Mouse (Mus musculus): ENCODE results near the gene Fcnb. TPM values are rescaled to one million over a fixed set of nuclear protein-coding genes. Genes with fewer than 3 reads are reported as not detected.

Gene Fcnb
- polyA plus RNA-seq, 1 experiment from 2014 or later = 0.52 TPM

DNA sequence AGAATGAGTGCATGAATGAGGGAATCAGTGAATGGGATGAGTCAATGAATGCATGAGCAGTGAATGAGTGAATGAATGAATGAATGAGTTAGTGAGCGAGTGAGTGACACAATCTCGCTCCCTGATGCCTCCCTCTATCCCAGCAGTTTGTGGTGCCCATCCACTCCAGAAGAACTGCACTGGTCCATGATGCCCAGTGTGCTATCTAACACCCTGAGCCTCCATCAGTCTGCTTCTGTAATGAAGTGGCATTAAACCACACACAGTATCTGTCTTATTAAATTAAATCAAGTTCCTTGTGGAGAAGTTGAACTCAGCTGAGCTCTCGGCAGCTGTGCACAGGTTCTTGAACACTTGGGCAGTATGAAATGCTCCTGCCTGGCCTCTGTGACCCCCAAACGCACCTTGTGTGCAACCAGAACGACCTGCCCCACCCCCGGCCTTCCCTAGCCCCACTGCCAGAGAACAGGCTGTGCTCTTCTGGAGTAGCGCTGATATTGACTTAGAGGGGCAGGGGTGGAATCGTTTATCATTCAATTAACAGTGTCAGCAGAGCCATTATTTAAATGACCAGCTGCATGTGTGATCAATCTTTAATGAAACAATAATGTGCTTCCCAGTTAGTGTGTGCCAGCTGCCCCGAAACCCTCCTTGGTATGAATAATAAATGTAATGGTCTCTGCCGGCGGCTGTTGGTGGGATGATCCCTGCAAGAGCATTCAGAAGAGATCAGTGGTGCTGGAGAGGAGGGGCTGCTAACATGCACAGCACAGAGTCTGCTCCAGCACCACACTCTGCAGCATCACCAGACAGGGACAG lies 33.0 kb upstream of the Fcnb start:
- no peak overlapping the region for H3K9ac ChIP-seq (replicated peaks; ENCODE audit: low read length)
- WGBS = 54% methylated on average over 11 of the region's 11 CpGs
- DNase-seq (ENCODE audit: low spot score) = no peak
- no peaks in the 10 kb centered on the region for H3K9me3 ChIP-seq (replicated peaks; ENCODE audit: control insufficient read depth, low read length)
- no peak overlapping the region for H3K27ac ChIP-seq (replicated peaks; ENCODE audit: low read depth, low read length)
- H3K36me3 ChIP-seq (replicated peaks; ENCODE audit: control insufficient read depth, insufficient read depth, low read depth, low read length) = no peaks in the 10 kb centered on the region
- H3K4me2 ChIP-seq (ENCODE audit: low read depth, low read length) = no peak overlapping the region
- ATAC-seq (replicated peaks; ENCODE audit: insufficient number of reproducible peaks, low FRiP score, low TSS enrichment, low read depth) = no peak
- H3K4me1 ChIP-seq (ENCODE audit: control insufficient read depth, insufficient read depth, low read length) = no peaks in the 10 kb centered on the region
- no peaks in the 10 kb centered on the region for H3K27me3 ChIP-seq (ENCODE audit: control insufficient read depth, insufficient read depth, low read length)
- no peak overlapping the region for H3K4me3 ChIP-seq (ENCODE audit: low read depth, low read length)

DNA sequence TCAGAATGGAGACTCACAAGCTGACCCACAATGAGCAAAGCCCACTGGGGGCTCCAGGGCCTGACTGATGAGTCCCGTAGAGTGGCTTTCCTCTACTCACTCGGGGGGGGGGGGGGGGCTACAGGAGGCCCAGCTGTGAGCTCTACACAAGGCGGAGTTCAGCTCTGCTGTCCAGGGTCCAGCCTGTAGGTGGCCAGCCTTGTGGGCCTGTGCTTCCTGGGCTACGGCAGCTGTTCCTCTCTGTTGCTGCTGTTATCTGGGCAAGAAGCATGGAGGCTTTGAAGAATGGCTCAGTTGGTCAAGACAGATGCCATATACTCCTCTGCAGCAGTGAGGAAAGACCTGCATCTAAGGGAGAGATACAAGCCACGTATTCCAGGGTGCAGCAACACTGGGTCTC lies 24.1 kb upstream of the Fcnb start:
- H3K27me3 ChIP-seq (ENCODE audit: control insufficient read depth, insufficient read depth, low read length) = no peaks in the 10 kb centered on the region
- no peak overlapping the region for H3K9ac ChIP-seq (replicated peaks; ENCODE audit: low read length)
- H3K4me2 ChIP-seq (ENCODE audit: low read depth, low read length) = no peak overlapping the region
- no peak overlapping the region for H3K4me3 ChIP-seq (ENCODE audit: low read depth, low read length)
- ATAC-seq (replicated peaks; ENCODE audit: insufficient number of reproducible peaks, low FRiP score, low TSS enrichment, low read depth) (no peak), DNase-seq (ENCODE audit: low spot score) (no peak)
- no peaks in the 10 kb centered on the region for H3K9me3 ChIP-seq (replicated peaks; ENCODE audit: control insufficient read depth, low read length)
- H3K4me1 ChIP-seq (ENCODE audit: control insufficient read depth, insufficient read depth, low read length) = no peaks in the 10 kb centered on the region
- no peak overlapping the region for H3K27ac ChIP-seq (replicated peaks; ENCODE audit: low read depth, low read length)
- WGBS = 66% methylated on average over 4 of the region's 5 CpGs
- no peaks in the 10 kb centered on the region for H3K36me3 ChIP-seq (replicated peaks; ENCODE audit: control insufficient read depth, insufficient read depth, low read depth, low read length)

DNA sequence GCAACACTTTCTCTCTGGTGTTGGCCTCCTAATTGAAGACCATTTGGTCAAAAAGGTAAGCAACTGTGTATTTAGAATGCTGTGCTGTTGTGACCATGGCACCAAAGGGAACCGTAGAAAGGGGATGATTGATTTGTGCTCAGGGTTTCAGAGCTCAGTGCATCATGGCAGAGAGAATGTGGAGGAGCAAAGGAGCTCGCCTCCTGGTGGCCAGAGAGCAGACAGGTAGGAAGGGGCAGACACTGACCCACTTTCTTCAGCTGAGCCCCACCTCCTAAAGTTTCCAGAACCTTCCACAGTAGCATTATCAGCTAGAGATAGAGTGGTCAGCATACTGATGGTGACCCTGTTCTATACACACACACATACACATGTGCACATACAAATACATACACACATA lies 21.3 kb upstream of the Fcnb start:
- H3K4me3 ChIP-seq (ENCODE audit: low read depth, low read length) = no peak overlapping the region
- no peaks in the 10 kb centered on the region for H3K9me3 ChIP-seq (replicated peaks; ENCODE audit: control insufficient read depth, low read length)
- no peak for DNase-seq (ENCODE audit: low spot score)
- no peaks in the 10 kb centered on the region for H3K36me3 ChIP-seq (replicated peaks; ENCODE audit: control insufficient read depth, insufficient read depth, low read depth, low read length)
- H3K27ac ChIP-seq (replicated peaks; ENCODE audit: low read depth, low read length) = no peak overlapping the region
- no peaks in the 10 kb centered on the region for H3K27me3 ChIP-seq (ENCODE audit: control insufficient read depth, insufficient read depth, low read length)
- WGBS = 57% methylated on average over 2 of the region's 2 CpGs
- no peaks in the 10 kb centered on the region for H3K4me1 ChIP-seq (ENCODE audit: control insufficient read depth, insufficient read depth, low read length)
- ATAC-seq (replicated peaks; ENCODE audit: insufficient number of reproducible peaks, low FRiP score, low TSS enrichment, low read depth) = no peak
- no peak overlapping the region for H3K4me2 ChIP-seq (ENCODE audit: low read depth, low read length)
- H3K9ac ChIP-seq (replicated peaks; ENCODE audit: low read length) = no peak overlapping the region

DNA sequence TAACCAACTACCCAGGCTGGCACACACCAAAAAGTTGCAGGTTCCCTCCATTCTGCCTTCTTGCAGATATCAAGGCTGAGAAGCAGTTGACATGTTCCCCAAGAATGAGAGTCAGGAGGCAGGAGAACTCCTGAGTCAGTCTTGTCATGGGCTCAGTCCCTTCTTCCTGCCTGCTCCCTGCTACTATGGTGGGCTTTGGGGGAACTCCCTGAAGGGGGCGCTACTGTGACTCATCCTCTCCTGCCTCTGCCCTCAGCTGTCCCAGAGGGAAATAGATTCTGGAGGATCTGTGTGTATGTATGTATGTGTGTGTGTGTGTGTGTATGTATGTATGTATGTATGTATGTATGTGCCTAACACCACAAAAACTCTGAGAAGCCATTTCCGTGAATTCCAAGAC lies 19.0 kb upstream of the Fcnb start:
- DNase-seq (ENCODE audit: low spot score) = no peak
- H3K4me2 ChIP-seq (ENCODE audit: low read depth, low read length) = no peak overlapping the region
- H3K27ac ChIP-seq (replicated peaks; ENCODE audit: low read depth, low read length) = no peak overlapping the region
- no peaks in the 10 kb centered on the region for H3K4me1 ChIP-seq (ENCODE audit: control insufficient read depth, insufficient read depth, low read length)
- ATAC-seq (replicated peaks; ENCODE audit: insufficient number of reproducible peaks, low FRiP score, low TSS enrichment, low read depth) = no peak
- H3K4me3 ChIP-seq (ENCODE audit: low read depth, low read length) = no peak overlapping the region
- no peaks in the 10 kb centered on the region for H3K9me3 ChIP-seq (replicated peaks; ENCODE audit: control insufficient read depth, low read length)
- 63% methylated on average over 2 of the region's 2 CpGs for WGBS
- H3K9ac ChIP-seq (replicated peaks; ENCODE audit: low read length) = no peak overlapping the region
- H3K27me3 ChIP-seq (ENCODE audit: control insufficient read depth, insufficient read depth, low read length) = no peaks in the 10 kb centered on the region
- H3K36me3 ChIP-seq (replicated peaks; ENCODE audit: control insufficient read depth, insufficient read depth, low read depth, low read length) = no peaks in the 10 kb centered on the region

DNA sequence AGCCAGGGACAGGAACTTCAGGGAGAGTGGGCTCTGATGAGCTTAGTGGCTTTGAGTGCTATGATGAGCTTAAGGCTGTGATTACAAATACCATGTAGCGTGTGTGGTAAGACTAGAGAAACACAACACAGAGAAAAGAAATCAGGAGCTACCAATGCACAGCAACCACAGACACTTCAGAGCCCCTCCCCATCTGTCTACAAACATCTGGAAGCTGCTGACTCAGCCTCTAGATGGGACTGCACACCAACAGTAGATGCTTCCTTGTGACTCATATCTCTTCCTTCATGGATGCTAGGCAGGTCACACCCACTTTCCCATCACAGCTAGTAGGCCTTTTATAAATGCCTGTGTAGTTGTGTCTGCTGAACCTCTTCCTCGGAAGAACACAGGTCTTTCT lies 17.2 kb upstream of the Fcnb start:
- Histone ChIP-seq H3K9me3 (replicated peaks; ENCODE audit: control insufficient read depth, low read length) (no peaks in the 10 kb centered on the region), H3K9ac (replicated peaks; ENCODE audit: low read length) (no peak overlapping the region), H3K27ac (replicated peaks; ENCODE audit: low read depth, low read length) (no peak overlapping the region), H3K4me2 (ENCODE audit: low read depth, low read length) (no peak overlapping the region), H3K4me1 (ENCODE audit: control insufficient read depth, insufficient read depth, low read length) (no peaks in the 10 kb centered on the region), H3K36me3 (replicated peaks; ENCODE audit: control insufficient read depth, insufficient read depth, low read depth, low read length) (no peaks in the 10 kb centered on the region), H3K4me3 (ENCODE audit: low read depth, low read length) (no peak overlapping the region), H3K27me3 (ENCODE audit: control insufficient read depth, insufficient read depth, low read length) (no peaks in the 10 kb centered on the region)
- 95% methylated on average over 2 of the region's 2 CpGs for WGBS
- no peak for ATAC-seq (replicated peaks; ENCODE audit: insufficient number of reproducible peaks, low FRiP score, low TSS enrichment, low read depth)
- DNase-seq (ENCODE audit: low spot score) = no peak

DNA sequence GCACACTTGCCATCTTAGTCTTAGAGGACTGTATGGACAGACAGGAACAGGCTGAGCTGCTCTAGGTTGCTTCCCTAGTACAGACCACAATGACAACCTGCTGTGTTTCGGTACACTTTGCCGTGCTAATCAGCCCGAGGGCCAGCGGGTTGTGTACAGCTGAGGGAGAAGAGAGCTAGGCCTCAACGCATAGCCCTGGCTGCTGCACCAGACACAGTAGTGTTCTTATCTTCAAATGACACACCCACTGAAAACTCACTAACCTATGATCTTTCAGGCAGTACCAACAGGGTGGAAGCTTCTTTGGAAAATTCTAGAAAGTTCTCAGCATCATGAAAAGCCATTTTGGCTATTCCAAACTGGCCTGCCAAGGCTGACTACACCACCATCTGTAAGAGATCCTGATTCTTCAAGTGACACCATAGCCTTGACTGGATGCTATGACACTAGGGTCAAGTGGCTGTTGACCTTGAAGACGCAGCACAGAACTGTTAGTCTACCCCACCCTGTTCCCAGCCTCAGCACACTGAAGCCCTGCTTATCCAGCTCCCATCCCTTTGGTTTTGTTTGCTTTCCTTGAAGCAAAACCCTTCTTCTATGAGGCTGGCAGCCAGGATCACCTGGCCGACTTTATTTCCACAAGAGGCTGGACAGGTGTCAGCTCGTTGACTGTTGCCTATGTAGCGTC lies 16.3 kb upstream of the Fcnb start:
- no peaks in the 10 kb centered on the region for H3K9me3 ChIP-seq (replicated peaks; ENCODE audit: control insufficient read depth, low read length)
- DNase-seq (ENCODE audit: low spot score) = no peak
- WGBS = 74% methylated on average over 9 of the region's 9 CpGs
- no peak overlapping the region for H3K4me2 ChIP-seq (ENCODE audit: low read depth, low read length)
- no peaks in the 10 kb centered on the region for H3K27me3 ChIP-seq (ENCODE audit: control insufficient read depth, insufficient read depth, low read length)
- H3K4me1 ChIP-seq (ENCODE audit: control insufficient read depth, insufficient read depth, low read length) = no peaks in the 10 kb centered on the region
- no peak overlapping the region for H3K27ac ChIP-seq (replicated peaks; ENCODE audit: low read depth, low read length)
- H3K36me3 ChIP-seq (replicated peaks; ENCODE audit: control insufficient read depth, insufficient read depth, low read depth, low read length) = no peaks in the 10 kb centered on the region
- H3K9ac ChIP-seq (replicated peaks; ENCODE audit: low read length) = no peak overlapping the region
- no peak overlapping the region for H3K4me3 ChIP-seq (ENCODE audit: low read depth, low read length)
- ATAC-seq (replicated peaks; ENCODE audit: insufficient number of reproducible peaks, low FRiP score, low TSS enrichment, low read depth) = no peak

DNA sequence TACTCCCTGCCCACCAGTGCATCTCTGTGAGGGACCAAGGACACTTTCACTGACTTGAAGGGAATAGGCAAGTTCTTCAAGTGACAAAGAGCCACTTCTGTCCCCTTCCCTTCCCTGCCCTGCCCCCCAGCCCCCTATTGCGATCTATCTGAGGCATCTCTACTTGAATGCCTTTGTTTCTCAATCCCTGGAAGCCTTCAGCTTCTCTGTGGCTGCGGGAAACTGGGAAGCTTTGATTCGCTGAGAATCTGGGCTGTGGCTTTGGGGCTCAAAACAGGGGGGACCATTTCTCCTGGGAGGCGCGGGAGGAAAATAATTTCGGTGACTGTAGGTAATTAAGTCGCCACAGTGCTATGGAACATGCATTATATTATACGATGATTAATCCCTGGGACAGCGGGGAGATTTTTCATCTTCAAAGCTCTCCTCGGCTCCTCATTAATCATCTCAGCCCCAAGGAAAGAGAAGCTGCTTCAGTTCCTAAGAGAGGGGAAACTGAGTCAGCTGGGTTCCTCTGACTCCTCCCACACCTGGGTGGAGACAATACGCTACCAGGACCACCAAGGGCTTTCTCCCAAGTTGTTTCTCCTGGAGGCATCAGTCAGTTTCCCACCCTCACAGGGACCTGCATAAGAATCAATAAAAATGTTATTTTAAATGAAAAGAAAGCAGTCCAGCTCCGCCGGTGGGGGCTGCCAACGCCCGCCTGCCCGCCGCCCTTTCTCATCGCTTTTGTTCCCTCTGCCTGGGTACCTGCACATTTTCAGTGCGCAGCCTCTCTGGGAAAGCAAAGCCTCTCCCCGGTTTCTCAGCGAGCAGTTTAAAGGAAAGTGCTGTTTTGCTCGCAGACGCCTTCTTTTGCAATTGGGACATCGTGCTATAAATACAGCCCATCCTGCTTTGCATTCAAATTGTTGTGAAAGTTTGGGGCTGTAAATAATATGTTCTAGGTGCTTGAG lies 14.1 kb upstream of the Fcnb start:
- peak; percentile 24 for DNase-seq (ENCODE audit: low spot score)
- no peak overlapping the region for H3K27ac ChIP-seq (replicated peaks; ENCODE audit: low read depth, low read length)

More for the DNA sequence above, 14.1 kb upstream of the Fcnb start:
- no peaks in the 10 kb centered on the region for H3K9me3 ChIP-seq (replicated peaks; ENCODE audit: control insufficient read depth, low read length)
- H3K4me1 ChIP-seq (ENCODE audit: control insufficient read depth, insufficient read depth, low read length) = no peaks in the 10 kb centered on the region
- 3% methylated on average over 24 of the region's 24 CpGs for WGBS
- peak overlapping the region; percentile 25 for H3K4me2 ChIP-seq (ENCODE audit: low read depth, low read length)
- H3K4me3 ChIP-seq (ENCODE audit: low read depth, low read length) = peak overlapping the region; percentile 5; the same call in 1 of the 2 replicates
- 0 out of 2 replicates have a peak overlapping the region, but pooled peaks have one; percentile 8 for H3K9ac ChIP-seq (replicated peaks; ENCODE audit: low read length)
- H3K36me3 ChIP-seq (replicated peaks; ENCODE audit: control insufficient read depth, insufficient read depth, low read depth, low read length) = no peaks in the 10 kb centered on the region
- ATAC-seq (replicated peaks; ENCODE audit: insufficient number of reproducible peaks, low FRiP score, low TSS enrichment, low read depth) = no peak
- H3K27me3 ChIP-seq (ENCODE audit: control insufficient read depth, insufficient read depth, low read length) = no peaks in the 10 kb centered on the region
